Mouse (Mus musculus) frontal cortex, adult (tissue): ENCODE measurements around the gene 5830473C10Rik.

Experiments used
- ATAC-seq: cut with Nextera tagmentation; 2 replicates; pipeline ENCODE4 v1.9.2; 2017; ENCODE audit warnings: mild to moderate bottlenecking, moderate library complexity, mixed read lengths; ENCODE audit not compliant: low TSS enrichment

The 5830473C10Rik gene

GRCm38 (mm10) chr5:90560743-90561142, at the start of gene 5830473C10Rik:
5830473C10Rik (plus strand) TSS chr5:90561107.
- no peak for ATAC-seq

- 0 out of 2 replicates have a peak, but pooled peaks have one; percentile 16 for ATAC-seq
These were observed 48.5 kb upstream of the 5830473C10Rik start for GRCm38 (mm10) chr5:90512288-90512955.

- no peak for ATAC-seq
These were observed 45.3 kb upstream of the 5830473C10Rik start for GRCm38 (mm10) chr5:90515561-90515960.

GRCm38 (mm10) chr5:90518356-90519100, 42.4 kb upstream of the 5830473C10Rik start, which contains the start of gene Afm:
Afm (plus strand) TSS chr5:90518932.
- no peak for ATAC-seq

- ATAC-seq: no peak
These were observed 9.7 kb upstream of the 5830473C10Rik start for GRCm38 (mm10) chr5:90551191-90551590.

GRCm38 (mm10) chr5:90556052-90556451, 4.9 kb upstream of the 5830473C10Rik start:
- no peak for ATAC-seq

GRCm38 (mm10) chr5:90561721-90562275, 891 bp downstream of the 5830473C10Rik start:
- peak; percentile 88 for ATAC-seq

- no peak for ATAC-seq
These were observed 2.0 kb downstream of the 5830473C10Rik start for GRCm38 (mm10) chr5:90562880-90563279.

- ATAC-seq: peak; percentile 29
These were observed 3.3 kb downstream of the 5830473C10Rik start for GRCm38 (mm10) chr5:90564161-90564560.

GRCm38 (mm10) chr5:90565205-90565604, 4.3 kb downstream of the 5830473C10Rik start:
- peak; percentile 15; the same call in 1 of the 2 replicates for ATAC-seq

GRCm38 (mm10) chr5:90567788-90568187, 6.9 kb downstream of the 5830473C10Rik start:
- no peak for ATAC-seq

- no peak for ATAC-seq
These were observed 7.4 kb downstream of the 5830473C10Rik start for GRCm38 (mm10) chr5:90568338-90568737.

- ATAC-seq: no peak
These were observed 10.3 kb downstream of the 5830473C10Rik start for GRCm38 (mm10) chr5:90571216-90571615.

GRCm38 (mm10) chr5:90577751-90578150, 16.8 kb downstream of the 5830473C10Rik start:
- ATAC-seq: no peak

GRCm38 (mm10) chr5:90579556-90579955, 18.6 kb downstream of the 5830473C10Rik start:
- ATAC-seq: no peak

GRCm38 (mm10) chr5:90582179-90582578, 21.3 kb downstream of the 5830473C10Rik start:
- ATAC-seq: no peak

- ATAC-seq: no peak
These were observed 23.9 kb downstream of the 5830473C10Rik start for GRCm38 (mm10) chr5:90584799-90585198.

GRCm38 (mm10) chr5:90586511-90586910, 25.6 kb downstream of the 5830473C10Rik start:
- ATAC-seq: no peak

GRCm38 (mm10) chr5:90588104-90588503, 27.2 kb downstream of the 5830473C10Rik start:
- ATAC-seq: no peak

GRCm38 (mm10) chr5:90588708-90589595, 28.0 kb downstream of the 5830473C10Rik start:
- ATAC-seq: peak; percentile 99

GRCm38 (mm10) chr5:90590676-90591075, 29.8 kb downstream of the 5830473C10Rik start:
- no peak for ATAC-seq

GRCm38 (mm10) chr5:90591936-90592335, 31.0 kb downstream of the 5830473C10Rik start:
- no peak for ATAC-seq
